Mouse (Mus musculus) large intestine, adult 2 months (tissue): ENCODE results near the gene Znrf2. TPM values are rescaled to one million over a fixed set of nuclear protein-coding genes. Genes with fewer than 3 reads are reported as not detected.

Experiments
- DNase-seq: peaks from one replicate; pipeline ENCODE4 v3.0.0-alpha.2; 2012; ENCODE audit warnings: low read depth, low spot score
- whole genome bisulfite sequencing: fragments of 180-500 bp; shearing (Covaris S2); methylation state at CpG from one replicate; pipeline ENCODE4 v1.1.7; 2018; 5-methylcytosine and 5-hydroxymethylcytosine counted together
- polyA plus RNA-seq: library from polyadenylated mRNA; depleted of rRNA; stranded (reverse); fragments of >200 nt; gene quantifications from 2 replicates; pipeline ENCODE4 v1.2.3, GENCODE M21; 2012; rRNA removed

Znrf2 gene
- 7.1 and 8.3 TPM in 2 replicates for polyA plus RNA-seq

- DNase-seq = peak; percentile 75
- under 1% methylated on average over 72 of the region's 88 CpGs for WGBS
Observed at GRCm38 (mm10) chr6:54816388-54817065, at the start of gene Znrf2. Gene Znrf2 (plus strand): TSS chr6:54816916.

GRCm38 (mm10) chr6:54767746-54768145 lies 49.0 kb upstream of the Znrf2 start:
- DNase-seq = no peak
- WGBS = 49% methylated on average over 4 of the region's 4 CpGs

GRCm38 (mm10) chr6:54770766-54771165 lies 46.0 kb upstream of the Znrf2 start:
- no peak for DNase-seq
- WGBS = 83% methylated on average over 4 of the region's 4 CpGs

- no peak for DNase-seq
- WGBS = 80% methylated on average over 8 of the region's 8 CpGs
Observed at GRCm38 (mm10) chr6:54771171-54771570, 45.5 kb upstream of the Znrf2 start.

GRCm38 (mm10) chr6:54772078-54772477 lies 44.6 kb upstream of the Znrf2 start:
- 90% methylated on average over 5 of the region's 5 CpGs for WGBS
- no peak for DNase-seq

- no peak for DNase-seq
Observed at GRCm38 (mm10) chr6:54775739-54776138, 41.0 kb upstream of the Znrf2 start.

- 25% methylated on average over 8 of the region's 8 CpGs for WGBS
- DNase-seq = no peak
Observed at GRCm38 (mm10) chr6:54777661-54778060, 39.1 kb upstream of the Znrf2 start.

GRCm38 (mm10) chr6:54779968-54780367 lies 36.7 kb upstream of the Znrf2 start:
- no peak for DNase-seq
- 47% methylated on average over 5 of the region's 5 CpGs for WGBS

GRCm38 (mm10) chr6:54780569-54781304 lies 36.0 kb upstream of the Znrf2 start:
- WGBS = 69% methylated on average over 5 of the region's 5 CpGs

GRCm38 (mm10) chr6:54781881-54782280 lies 34.8 kb upstream of the Znrf2 start:
- DNase-seq = no peak
- WGBS = 44% methylated on average over 6 of the region's 6 CpGs

More at GRCm38 (mm10) chr6:54780569-54781304, 36.0 kb upstream of the Znrf2 start:
- no peak for DNase-seq

GRCm38 (mm10) chr6:54785098-54785730 lies 31.5 kb upstream of the Znrf2 start:
- WGBS = 76% methylated on average over 5 of the region's 5 CpGs
- no peak for DNase-seq

GRCm38 (mm10) chr6:54786766-54787165 lies 29.9 kb upstream of the Znrf2 start:
- 90% methylated on average over 5 of the region's 5 CpGs for WGBS
- no peak for DNase-seq

GRCm38 (mm10) chr6:54788493-54788892 lies 28.2 kb upstream of the Znrf2 start:
- DNase-seq = no peak
- 18% methylated on average over 6 of the region's 6 CpGs for WGBS

- no peak for DNase-seq
- 33% methylated on average over 4 of the region's 4 CpGs for WGBS
Observed at GRCm38 (mm10) chr6:54789139-54789538, 27.6 kb upstream of the Znrf2 start.

- no peak for DNase-seq
- 45% methylated on average over 4 of the region's 4 CpGs for WGBS
Observed at GRCm38 (mm10) chr6:54790071-54790470, 26.6 kb upstream of the Znrf2 start.

- DNase-seq = no peak
- WGBS = 91% methylated on average over 3 of the region's 3 CpGs
Observed at GRCm38 (mm10) chr6:54793853-54794252, 22.9 kb upstream of the Znrf2 start.

GRCm38 (mm10) chr6:54794372-54794771 lies 22.3 kb upstream of the Znrf2 start:
- DNase-seq = no peak
- WGBS = 63% methylated on average over 2 of the region's 2 CpGs

GRCm38 (mm10) chr6:54794991-54795390 lies 21.7 kb upstream of the Znrf2 start:
- DNase-seq = no peak
- WGBS = 81% methylated on average over 5 of the region's 5 CpGs

GRCm38 (mm10) chr6:54795971-54796370 lies 20.7 kb upstream of the Znrf2 start:
- 24% methylated on average over 5 of the region's 5 CpGs for WGBS

GRCm38 (mm10) chr6:54802348-54802747 lies 14.4 kb upstream of the Znrf2 start:
- 16% methylated on average over 8 of the region's 8 CpGs for WGBS
- DNase-seq = no peak

More at GRCm38 (mm10) chr6:54795971-54796370, 20.7 kb upstream of the Znrf2 start:
- no peak for DNase-seq
